Mouse (Mus musculus) B cell, adult 2 months (primary cell): ENCODE data around the gene Trio.

ENCODE experiments used
- DNase-seq, 2 experiments: peaks; one replicate each; pipeline ENCODE4 v3.0.0; 2022

Trio gene

DNA sequence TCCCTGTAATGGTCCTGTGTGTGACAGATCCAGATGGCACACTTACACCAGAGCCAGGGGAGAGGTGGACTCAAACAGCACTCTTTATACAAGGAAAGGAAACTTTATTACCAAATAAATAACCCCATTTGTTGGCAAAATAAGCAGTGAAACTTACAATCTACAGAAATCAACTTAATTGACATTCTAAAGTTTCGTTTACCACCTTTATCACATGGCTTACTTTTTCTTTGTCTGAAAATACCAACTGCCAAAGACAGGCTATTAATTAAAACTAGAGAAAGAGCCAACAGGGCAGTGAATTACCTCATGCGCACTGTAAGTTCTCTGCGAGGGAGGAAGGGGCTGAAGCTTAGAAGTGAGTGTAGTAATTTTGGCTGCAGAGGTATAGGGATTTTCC is 236.3 kb downstream of the Trio start:
- no peak for DNase-seq

DNA sequence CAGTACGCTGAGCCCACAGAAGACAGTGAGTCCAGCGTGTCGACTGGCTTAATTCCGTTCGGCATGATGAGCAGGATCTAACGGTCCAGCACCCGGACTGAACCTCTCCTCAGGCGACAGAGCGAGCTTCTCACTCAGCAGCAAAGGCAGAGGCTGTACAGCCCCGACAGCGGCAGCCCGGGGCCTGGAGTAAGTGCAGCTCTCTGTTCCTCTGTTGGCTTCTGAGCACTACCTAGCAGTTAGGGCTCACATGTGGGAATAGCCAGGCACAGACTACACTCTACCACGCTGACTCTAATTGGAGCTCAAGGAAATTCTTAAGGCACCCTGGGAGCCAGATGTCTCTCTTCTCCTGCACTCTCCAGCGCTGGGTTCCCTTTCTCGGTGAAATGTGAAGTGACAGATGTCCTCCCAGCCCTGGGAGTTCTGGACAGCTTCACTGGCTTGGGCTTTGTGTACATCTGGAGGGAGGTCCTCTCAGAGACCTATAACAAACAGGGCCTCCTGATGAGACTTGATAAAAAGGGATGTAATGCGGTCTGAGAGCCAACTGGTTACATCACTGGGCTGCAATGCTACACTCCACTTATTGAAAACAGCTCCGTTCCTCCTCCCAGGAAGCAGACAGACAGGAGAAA is 237.4 kb downstream of the Trio start:
- no peak for DNase-seq

DNA sequence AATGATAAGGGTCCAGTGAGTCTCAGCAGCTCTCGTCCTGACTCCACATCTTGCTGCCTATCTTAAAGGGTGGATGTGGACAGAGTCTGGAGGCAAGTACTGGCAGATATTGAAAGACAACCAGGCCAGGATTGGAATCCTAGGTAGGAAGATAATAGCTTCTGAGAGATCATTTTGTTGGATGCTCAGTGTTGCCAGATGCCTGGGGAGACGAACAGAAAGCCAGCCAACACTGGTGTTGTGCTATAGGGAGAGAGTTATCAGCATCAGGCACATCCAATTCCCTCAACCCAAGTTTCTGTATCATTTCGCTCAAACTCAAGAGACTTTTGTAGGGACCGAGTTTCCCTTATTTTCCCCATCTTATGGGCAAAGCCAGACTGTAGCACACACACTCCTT is 238.5 kb downstream of the Trio start:
- no peak for DNase-seq

DNA sequence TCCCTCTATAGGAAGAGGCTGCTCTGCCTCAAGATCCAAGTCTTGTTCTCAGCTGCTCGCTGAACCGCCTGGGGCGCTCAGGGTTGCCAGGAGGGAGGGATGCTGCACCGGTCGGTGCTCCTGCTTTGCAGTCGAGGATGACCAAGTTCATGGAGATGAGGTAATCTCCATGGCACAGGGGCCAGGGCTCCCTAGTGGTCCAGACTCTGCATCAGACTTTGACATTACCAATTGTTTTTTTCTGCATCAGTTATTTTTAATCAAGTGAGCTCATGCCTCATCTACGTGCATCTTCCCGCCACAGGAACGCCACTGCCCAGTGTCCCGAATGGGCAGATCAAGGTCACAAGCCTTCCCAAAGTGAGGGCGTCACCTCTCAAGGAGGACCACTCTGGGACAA is 239.2 kb downstream of the Trio start:
- no peak for DNase-seq

DNA sequence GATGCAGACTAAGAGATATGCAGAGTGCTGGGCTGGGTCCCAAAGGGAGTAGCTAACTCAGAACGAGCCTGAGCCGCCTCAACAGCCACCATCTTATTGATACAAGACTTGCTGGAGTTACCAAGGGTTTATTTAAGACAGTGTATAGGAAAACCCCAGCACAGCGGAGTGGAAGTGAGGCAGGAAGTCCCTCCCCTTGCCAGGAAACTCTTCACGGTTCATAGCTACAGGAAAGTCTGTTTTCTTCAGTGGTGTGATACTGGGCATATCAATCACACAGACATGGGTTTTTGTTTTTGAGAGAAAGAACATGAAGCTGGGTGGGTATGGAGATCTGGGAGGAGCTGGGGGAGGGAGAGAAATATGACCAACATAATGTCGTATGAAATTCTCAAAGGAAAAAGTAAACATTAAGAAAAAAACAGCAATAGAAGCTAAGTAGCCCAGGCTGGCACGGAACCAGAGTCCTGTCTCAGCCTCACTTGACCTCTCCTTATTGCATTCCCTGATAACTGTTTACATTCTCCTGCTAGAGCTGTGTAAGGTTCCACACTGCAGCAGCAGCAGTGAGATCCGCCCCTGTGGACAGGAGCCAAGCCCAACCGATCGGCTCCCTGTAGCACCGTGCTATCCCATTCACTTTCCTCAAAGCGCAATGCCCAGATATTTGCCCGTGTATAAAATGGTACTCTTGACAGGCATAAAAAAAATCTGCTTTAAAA is 240.2 kb downstream of the Trio start:
- peak; percentile 69 to 74 for DNase-seq

DNA sequence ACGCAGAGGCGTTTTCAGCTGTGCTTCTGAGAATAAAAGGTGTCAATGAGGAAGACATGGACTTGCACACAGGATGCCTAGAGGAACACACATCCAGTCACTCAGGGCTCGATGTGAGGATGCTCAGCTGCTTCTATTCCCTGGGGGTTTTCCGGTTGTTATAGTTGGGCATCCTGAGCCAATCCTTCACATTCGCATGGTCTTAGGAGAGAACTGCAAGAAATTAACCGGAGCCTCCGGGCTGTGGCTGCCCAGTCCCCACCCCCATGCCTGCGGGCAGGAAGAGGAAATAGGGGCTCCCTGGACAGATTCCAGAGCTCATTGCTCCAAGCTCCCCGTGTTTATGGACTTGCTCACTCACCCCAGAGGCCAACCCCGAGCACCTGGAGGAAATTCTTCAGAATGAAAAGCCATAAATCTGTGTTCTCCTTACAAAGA is 241.5 kb downstream of the Trio start:
- DNase-seq = peak; percentile 52 to 54

DNA sequence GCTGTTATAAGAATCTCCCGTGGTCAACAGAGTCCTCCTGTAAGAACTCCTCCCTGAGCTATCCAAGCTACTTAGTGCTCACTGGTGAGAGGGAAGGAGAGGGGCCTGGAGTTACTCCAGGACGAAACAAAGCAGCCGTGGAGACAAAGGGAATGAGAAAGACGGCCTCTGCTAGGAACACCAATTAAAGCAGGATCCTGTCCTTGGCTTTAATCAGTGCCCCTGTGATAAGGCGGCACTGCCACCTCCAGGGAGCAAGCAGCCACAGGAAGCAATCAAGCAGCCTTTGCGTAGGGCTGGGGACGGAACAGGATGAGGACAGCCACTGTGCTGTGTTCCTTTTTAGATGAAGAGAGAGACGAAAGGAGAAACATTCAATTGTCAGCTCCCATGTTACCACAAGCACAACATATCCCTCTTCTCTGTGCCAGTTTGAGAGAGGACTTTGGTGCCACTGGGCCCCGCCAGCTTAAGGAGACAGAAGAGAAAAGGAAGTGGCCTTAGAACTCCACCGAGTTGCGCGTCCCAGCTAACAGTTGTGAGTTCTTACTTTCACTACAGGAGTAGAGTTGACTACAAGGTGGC is 242.0 kb downstream of the Trio start:
- DNase-seq = peak; percentile 69 to 70

DNA sequence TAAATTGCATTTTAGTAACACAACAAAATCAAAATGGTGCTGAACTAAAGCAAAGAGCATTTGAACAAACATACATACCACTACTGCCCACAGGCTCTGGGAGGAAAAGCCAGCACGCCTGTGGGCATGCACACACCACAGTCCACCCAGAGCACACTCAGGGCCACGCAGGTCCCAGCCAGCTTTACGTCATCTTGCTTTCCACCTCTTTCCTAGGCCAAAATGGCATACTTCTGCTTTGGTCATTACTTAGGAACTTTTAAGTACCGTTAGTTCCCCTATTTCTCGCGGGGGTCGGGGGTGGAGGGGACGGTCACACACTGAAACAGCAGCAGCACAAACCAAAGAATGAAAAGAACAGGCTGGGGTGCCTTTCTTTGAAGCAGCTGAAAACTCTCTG is 242.6 kb downstream of the Trio start:
- DNase-seq = peak; percentile 72 to 76

DNA sequence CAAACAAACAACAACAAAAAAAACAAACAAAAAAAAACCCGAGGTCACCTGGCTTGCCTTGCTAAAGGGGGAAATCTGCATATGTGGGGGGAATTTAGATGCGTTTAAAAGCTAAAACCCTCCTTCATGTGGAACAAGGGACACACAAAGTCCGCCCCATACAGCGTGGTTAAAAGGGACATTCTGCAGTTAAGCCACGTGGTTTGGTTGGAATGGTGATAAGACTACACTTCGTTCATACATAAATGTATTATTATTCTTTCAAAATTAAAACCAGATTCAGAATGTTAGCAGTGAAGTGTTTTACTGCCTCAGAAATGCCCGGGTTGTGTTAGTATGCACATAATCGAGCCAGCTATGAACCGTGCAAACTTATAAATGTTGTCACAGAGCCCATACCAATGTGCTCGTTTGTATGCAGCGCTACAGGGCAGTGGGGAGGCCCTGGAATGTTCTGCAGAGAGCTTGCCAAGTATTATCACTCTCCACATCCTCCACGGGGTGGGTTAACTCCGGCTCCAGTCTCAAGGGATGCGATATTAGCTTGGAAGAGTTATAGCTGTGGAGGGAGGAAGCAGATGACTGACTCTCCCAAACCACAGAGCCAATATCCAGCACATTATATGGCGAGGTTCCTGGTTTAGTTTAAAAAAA is 243.1 kb downstream of the Trio start:
- no peak for DNase-seq

DNA sequence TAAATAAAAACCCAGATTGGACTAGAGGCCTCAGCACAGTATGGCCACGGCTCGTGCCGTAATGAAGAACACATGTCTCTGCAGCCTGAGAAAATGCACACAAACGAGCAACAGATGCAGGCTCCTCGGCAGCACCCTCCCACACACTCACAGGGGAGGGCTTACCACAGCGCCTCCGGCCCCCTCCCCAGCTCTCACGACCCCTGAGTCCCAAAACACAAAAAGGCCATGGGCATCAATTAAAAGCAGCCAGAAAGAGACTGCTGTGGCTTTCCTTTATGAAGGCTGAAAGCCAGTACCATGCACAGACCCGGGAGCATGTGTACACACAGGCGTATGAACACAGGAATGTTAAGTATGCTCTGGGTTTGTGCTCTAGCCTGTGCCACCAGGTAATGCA is 245.8 kb downstream of the Trio start:
- no peak for DNase-seq

DNA sequence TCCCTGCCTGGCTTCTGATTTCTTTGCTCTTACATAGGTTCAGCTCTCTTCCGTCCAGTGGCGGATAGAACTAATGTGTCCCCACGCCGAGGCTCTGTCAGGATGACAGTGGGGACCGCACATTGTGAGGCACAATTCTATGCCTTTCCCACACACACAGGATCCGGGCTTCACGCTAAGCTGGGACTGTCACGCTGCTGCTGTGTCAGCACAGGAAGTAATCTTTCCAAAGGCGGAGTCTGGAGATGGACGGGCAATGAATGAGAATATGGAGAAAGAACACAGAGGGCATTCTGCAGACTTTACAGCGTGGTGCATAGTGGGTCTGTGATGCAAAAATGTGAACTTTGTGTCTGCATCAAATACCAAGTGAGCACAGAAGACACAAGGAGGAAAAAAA is 246.2 kb downstream of the Trio start:
- no peak for DNase-seq

DNA sequence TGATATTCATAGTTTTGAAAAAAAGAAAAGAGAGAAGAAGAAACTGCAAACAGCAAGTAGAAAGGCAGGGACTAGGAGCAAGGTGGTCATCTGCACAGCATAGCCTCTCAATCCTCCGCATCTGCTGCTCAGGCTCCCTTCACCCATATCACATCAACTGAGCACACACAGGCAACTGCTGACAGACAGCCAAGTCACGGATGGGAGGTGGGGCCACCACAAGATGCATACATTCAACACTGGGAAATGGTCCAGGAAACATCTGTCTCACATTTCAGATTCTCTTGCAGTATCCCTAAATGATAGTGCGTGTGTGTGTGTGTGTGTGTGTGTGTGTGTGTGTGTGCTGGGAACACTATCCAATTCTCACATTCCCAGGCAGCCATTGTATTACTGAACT is 247.4 kb downstream of the Trio start:
- DNase-seq = no peak

DNA sequence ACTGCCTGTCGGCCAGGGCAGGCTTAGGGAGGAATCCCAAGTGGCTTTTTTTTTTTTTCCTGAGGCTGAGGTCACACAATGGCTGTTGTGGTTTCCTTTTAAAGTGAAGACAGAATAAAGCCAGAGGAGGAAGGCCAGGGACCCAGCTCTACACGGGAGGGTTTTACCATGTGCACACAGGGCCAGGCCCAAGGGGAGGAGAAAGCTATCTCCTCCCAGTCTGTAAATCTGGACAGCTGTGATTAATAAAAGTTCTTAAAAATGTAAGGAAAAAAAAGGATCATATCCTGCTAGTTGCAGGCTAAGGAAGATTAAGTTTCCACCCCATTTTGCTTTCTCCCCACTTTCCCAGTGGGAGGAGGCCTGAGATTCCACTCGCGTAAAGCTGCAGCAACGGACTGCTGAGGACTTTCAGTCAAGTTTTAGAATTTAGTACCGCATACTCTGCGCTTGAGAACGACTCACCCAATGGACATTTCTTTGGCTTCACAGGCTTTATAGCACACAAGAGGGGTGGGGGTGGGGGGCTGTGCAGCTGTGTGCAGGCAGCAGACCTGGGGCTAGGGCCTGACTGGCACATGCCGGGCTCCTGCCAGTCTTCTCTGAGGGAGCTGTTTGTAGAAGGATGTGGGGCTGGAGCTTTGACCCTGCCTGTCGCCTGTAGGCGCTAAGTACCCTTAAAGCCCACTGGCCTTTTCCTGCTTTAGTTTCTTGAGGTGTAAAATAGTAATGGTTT is 248.0 kb downstream of the Trio start:
- no peak for DNase-seq

DNA sequence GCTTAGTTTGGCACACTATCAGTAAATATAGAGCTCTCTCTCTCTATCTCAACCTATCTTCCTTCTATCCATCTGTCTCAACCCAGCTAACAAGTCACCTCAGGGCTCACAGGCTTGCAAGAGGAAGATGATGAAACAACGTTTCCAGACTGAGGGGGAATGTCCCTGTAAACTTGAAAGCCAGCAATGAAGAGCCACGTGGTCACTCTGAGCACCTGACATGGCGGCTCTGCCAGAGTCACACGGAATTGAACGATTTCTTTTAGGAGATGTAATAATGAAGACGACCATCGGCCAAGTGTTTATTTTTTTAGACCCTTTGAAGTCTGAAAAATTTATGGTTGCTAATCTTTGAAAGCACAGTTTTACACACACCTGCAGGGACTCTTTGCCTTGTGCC is 251.2 kb downstream of the Trio start:
- no peak for DNase-seq

DNA sequence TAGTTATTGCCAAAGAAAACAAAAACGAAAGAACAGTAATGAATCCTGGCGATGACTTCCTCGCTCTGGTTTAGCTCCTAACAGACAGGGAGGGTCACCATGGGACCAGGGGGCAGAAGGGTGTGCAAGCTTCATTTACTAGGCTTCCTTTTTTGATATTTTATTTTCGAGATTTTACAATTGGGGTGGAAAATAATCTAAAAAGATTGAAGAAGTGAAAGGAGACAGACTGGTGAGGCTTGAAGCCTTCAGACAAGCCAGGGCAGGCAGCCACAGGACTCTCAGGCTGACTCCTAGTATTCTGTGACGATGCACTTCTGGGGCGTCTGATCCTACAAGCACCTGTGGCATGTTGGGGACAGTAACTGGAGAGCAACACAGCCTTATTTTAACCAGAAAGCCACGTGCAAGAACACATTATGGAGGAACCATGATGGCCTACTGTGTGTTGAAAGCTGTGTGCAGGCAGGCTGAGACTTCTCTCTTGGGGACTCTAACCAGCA is 253.5 kb downstream of the Trio start:
- DNase-seq = peak; percentile 60 to 64

DNA sequence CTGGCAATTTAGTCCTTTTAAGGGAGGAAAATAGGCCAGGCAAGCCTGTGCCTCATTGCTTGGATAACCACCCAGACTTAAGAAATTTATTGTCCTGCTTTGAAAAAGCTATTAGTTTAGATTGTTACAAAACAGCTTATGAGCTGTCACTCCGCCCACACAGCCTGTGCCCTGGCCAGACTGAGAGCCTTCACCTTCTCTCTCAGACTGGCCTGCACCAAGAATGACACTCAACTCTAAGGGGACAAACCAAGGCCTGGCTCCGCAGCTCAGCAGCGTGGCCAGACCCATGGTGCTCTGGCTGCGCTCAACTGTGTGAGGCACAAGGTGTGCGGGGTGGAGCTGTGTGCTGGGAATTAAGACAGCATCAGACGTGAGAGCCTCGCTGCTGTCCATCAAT is 254.1 kb downstream of the Trio start:
- peak; percentile 53 to 60 for DNase-seq

DNA sequence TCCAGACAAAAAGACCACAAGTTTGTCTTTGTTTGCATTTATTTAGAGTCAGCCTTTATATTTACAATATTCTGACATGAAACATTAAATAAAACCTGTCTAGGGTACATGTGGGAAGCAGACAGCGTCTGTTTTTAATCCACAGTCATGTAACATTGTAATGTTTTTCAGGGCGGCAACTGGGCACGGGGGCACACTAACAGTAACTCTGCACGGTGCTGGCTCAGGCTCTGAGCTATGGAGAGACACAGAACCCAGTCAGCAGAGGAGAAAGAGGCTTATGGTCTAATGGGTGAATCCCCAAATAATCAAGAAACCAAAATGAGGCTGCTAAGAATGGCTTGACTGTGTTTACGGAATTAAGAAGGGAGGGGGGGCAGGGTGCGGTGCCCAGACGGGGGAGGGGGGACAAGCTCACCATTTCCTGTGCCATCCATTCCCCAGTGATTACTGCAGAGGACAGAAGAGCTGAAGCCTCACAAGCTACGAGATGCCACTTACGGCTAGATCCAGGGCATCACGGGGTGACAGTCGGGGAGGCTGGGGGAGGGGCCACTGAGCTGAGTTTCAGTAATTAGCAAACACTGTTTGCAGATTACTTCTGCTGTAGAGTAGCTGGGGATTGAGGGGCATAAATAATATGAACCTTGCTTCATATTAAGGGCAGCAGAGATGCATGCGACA is 255.0 kb downstream of the Trio start:
- DNase-seq = peak; percentile 80

DNA sequence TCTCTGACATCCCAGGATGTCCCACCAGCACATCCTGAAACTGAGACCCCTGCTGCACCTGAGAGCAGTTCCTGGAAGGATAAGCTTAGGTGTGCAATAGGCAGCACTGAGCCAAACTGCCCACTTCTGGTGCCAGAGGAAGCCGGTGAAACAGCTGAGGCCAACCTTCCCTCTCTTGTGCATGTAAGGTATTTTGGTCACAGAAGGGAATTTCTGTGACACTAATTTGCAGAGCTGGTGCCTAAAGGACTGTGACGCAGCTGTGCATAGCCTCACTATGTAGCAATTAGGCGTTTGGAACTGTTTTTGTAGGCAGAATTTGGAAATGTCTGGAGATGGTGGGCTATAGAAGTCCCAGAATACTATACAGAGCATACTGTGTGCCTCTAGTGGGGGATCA is 264.2 kb downstream of the Trio start:
- no peak for DNase-seq

DNA sequence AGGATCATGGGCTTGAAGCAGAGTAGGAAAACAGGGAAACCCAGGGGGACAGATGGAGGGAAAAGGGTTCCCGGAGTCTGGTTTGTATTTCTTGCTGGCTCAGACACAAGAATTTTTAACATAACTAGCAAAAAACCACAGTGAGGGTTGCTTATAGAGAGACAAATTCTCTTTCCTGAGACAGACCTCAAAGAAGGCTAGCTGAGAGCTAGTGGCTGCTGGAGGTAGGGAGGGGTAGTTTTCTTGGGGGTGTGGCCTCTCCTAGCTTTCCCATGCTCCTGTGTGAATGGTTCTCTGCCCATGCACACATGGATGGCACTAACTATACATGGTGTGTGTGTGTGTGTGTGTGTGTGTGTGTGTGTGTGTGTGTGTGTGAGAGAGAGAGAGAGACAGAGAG is 265.0 kb downstream of the Trio start:
- no peak for DNase-seq

DNA sequence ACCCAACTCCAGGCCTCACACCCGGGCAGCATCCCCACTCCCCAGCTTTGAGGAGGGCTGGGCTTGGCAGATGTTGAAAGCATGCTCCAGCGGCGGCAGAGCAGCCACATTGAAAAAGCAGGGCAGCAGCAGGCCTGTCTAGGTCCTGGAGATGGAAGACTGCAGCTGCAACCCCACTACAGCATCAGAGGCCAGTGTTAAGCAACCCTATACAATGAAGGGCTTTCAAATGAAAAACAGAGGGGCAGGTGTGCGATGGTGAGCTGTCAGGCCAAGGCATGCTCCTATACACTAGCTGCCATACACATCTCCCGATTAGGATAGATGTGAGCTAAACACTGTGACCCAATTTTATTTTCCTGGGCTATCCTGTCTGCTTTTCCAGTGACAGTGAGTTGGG is 265.8 kb downstream of the Trio start:
- no peak for DNase-seq

DNA sequence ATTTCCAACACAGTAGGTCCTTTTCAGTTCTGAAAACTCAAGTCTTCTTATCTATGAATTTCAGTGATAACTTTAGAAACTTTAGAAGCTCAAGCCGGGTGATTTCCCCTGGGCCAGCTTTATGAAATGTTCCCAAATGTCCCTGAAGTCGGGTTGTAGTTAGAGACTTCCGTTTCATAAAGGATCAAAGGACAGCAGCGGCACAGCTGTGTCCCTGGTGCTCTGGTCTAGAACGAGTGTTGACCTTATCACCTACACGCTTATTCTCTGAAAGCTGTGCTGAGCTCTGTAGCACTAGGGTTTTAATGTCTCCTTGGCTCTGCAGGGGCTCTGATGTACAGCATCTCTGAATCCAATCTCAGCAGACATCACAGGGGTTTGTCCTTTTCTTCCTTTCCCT is 267.0 kb downstream of the Trio start:
- DNase-seq = no peak

DNA sequence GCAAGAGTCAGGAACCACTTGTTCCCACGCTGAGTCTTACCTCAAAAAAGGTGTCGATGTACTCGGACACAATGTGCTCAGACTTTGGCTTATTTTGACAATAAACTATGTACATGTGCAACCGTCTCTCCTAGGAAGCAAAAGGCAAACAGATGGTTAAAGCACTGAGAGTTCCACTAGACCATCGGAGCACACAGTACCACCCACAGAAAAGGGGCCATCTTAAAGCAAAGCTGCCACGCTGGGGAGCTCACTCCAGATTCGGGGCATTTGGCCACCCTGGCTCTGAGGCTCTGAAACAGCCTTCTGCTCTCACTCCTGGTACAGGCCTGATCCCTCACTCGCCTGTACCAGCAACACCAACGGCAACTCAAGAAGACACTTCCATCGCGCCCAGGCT is 269.2 kb downstream of the Trio start:
- no peak for DNase-seq
